Mouse (Mus musculus) spleen, adult 12 weeks (tissue): ENCODE data around the gene Zfp691.

Experiments used
- DNase-seq: peaks from one replicate; pipeline ENCODE4 v3.0.0; 2022; ENCODE audit warnings: low spot score

Gene Zfp691

DNA sequence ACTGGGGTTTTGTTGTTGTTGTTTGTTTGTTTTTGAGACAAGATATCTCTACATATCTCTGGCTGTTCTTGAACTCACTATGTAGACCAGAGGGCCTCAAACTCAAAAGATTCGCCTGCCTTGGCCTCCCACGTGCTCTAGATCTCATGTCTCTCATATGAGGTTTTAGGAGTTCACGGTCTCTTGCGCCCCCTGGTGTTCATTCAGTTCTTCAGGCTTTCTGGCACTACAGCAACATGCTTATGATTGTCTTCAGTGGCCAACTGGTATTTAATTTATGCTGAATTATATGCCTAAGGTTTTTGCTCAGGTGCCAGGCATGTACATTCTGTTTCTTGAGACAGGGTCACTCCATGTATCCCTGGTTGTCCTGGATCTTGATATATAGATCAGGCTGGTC is 6.3 kb downstream of the Zfp691 start:
- DNase-seq, result peak; percentile 67

DNA sequence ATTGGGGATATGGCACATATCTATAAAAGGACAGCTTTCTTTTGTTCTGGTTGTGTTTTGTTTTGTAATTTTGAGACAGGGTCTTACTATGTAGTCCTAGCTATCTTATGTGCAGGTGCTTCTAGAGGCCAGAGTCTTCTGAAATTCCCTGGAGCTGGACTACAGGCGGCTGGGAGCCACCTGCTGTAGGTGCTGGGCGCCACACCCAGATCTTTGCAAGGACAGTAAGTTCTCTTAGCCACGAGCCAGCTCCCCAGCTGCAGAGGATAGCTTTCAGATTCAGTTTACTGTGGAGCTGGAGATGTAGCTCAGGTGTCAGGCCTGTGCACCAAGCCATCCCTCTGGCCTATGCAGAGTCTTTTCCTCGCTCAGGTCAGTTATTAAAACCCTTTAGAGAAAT is 6.9 kb downstream of the Zfp691 start:
- DNase-seq, result no peak

DNA sequence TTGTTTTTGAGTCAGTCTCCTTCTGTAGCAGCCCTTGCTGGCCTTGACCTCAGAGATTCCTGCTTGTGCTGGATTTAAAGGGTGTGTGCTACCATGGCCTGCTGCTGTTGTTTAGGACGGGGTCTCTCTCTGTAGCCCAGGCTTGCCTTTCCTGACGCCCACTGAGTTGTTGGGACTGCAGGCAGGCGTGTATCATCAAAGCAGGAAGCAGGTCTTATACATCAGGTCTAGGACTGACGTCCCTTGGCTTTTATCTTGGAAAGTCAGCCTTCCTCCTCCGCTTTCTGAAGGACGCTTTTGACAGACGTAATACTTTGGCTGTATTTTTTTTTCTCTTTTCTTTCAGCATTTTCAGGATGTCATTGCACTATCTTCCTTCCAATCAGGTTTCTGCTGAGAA is 8.1 kb downstream of the Zfp691 start:
- DNase-seq, result no peak

DNA sequence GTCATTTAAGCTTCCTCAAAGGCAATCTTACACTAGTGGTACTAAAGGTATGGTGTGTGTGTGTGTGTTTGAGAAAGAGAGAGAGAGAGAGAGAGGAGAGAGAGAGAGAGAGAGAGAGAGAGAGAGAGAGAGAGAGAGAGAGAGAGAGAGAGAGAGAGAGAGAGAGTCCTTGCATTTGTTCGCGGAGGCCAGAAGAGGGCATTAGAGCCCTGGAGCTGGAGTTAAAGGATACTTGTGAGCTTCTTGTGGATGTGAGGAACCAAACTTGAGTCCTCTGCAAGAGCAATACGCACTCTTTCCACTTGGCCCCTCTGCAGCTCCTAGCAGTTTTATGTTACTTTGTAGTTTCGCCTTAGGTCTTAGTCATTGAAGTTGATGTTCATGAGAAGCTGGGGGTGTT is 11.0 kb downstream of the Zfp691 start:
- no peak for DNase-seq

DNA sequence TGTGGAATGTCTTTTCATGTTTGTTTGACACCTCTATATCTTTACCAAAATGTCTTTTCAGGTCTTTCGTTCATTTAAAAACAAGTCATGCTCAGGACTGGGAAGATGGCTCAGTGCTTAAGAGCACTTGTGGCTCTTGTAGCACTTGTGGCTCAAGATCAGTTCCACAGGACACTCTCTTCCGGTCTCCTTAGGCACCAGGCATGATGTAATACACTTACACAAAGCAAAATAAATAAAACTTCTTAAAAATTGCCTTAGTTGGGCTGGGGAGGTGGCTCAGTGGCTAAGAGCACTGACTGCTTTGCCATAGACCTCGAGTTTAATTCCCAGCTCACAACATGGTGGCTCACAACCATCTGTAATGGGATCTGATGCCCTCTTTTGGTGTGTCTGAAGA is 12.6 kb downstream of the Zfp691 start:
- DNase-seq, result no peak

DNA sequence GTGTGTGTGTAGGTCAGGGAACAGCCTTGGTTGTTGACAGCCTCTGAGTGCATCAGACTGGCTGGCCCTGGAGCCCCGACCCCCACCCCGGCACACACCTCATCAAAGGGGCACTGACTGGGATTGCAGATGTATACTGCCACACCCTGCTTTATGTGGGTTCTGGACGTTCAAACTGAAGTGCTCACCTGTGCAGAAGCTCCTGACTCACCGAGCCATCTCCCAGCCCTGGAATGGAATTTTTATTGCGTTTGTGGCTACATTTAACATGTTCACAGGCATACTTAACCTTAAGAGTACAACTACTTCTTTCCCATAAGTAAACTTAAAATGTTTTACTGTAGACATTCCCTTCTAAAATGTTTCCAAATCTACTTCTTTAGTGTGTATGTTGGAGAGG is 16.1 kb downstream of the Zfp691 start:
- no peak for DNase-seq

DNA sequence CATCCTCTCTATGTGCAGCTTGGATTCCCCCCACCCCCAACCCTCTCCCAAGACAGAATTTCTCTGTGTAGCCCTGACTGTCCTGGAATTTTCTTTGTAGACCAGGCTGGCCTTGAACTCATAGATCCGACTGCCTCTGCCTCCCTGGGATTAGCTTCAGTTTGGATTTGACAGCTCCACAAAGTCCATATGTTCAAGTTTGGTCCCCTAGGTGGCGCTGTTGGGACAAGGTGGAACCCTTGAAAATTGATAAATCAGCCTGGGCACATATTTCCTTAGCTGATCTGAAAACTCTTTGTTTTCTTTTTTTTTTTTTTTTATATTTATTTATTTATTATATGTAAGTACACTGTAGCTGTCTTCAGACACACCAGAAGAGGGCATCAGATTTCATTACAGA is 16.8 kb downstream of the Zfp691 start:
- peak; percentile 54 for DNase-seq

DNA sequence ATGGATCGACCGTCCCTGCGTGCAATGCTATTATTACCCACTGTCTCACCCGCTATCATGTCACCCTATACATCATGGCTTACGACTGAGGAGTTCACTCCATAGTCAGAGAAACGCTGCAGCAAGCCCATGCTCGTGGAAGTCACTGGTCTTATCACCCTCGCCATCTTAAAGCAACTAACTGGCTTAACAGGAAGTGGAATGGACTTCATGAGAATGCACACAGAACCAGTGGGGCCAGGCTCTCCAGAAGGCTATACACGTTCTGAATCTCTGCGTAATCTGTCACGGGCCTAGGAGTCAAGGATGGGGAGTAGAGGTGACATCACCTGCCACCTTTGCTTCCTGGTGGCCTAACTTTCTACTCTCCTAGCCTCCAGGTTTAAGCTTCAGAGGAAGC is 25.3 kb downstream of the Zfp691 start:
- DNase-seq, result no peak

DNA sequence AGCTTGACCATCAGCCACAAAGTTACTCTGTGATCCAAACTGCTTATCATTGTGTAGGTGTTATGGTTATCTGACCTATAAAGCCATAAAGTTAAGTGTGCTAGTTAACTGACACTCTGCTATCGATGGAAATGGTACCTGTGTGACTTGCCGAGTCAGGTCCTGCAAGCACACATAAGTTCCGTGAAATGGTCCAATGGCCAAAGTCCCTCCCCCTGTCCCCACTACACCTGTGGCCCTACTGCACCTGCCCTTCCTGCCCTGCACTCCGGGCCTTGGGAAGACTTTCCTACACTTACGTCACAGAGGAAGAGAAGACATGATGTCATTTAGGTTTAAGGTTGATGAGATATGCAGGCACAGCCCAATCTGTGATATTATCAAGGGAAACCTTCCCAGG is 26.6 kb downstream of the Zfp691 start:
- DNase-seq, result no peak

DNA sequence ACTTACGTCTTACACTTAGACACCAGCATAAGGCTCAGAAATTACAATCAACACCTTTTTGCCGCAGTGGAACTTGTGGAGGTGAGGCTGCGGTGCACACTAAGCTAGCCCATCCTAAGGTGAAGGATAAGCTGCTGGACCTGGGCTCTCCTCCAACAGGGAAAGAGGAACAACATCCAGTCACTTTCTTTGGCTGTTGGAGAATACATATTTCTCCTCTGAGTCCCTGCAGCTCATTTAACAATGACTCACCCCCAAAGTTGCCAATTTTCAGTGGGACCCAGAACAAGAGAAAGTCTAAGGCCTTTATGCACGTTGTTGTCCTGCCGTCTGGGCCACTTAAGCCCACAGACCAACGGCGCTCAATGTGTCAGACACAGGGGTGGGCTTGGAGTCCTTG is 27.2 kb downstream of the Zfp691 start:
- no peak for DNase-seq

DNA sequence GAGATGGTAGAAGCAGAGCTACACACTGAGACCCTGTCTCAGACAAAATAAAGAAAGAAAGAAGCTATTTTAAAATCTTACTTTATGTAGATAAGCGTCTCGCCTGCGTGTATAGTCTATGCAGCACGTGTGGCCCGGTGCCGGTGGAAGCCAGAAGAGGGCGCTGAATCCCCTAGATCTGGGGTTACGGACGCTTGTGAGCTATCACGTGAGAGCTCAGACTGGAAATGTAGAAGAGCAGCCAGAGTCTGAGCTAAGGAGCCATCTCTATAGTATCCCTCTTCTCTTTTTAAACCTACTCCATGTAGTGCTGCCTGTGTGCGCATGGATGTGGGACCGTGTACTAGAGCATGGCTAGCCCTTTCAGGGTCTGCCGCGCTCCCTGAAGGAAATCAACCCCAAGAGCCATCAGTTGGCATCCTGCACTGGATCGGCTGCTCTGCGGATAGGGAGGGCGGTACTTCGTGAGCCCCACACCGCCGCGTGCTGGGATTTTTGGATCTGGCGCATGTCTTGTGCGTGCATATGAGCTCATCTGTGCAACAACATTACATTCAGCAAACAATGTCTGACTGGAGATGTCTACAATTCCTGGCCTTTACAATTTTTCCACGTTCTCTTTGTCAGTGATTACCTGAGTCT is 31.6 kb downstream of the Zfp691 start:
- no peak for DNase-seq

DNA sequence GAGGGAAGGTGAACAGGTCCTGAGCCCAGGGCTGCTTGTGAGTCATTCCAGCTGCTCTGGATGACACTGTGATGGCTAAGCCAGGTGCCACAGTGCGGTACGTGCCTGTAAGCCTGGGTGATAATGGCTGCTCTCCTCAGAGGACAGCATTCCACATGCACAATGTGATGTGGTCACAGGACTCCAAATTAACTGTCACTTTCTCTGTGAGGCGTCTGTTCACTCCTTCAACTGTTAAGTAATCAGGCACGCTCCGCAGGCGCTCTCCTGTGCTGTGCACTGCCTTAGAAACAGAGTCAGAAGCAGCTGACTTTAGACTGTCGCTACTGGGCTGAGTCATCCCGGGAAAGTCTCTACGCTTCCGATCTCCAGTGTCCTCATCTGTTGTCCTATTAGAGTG is 32.8 kb downstream of the Zfp691 start:
- no peak for DNase-seq

DNA sequence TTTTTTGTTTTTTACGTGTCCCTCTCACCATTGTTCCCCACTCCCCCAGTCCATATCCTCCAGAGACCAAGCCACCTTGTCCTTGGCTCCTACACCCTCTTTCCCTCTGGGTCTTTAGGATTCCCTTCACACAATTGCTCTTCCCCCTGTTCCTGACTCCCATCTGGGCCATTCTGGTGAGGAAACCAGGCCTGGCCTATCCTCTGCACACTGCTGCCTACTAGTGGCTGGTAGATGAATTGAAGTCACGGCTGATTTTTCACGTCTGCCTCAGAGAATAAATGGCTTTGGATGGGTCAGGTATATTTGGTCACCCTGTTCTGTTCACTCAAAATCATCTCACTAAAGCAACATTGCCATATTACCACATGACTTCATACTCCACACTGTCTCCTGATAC is 33.9 kb downstream of the Zfp691 start:
- DNase-seq, result no peak

DNA sequence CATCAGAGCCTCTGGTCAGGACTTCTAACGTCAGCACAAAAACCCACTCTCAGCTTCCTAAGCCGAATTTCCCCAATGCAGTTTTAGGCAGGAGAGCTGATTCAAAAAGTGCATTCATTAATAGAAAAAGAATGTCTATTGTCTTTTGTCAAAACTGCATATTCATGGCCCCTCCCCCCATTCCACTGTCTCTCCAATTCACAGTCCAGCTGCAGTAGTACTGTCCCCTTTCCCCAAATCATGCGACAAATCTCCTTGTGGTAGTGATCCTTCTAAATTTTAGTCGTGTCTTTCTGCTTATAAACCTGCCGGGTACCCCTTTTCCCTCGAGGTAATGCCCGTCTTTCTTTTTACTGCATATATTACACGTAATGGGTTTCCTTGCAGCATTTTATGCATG is 35.2 kb downstream of the Zfp691 start:
- DNase-seq, result no peak

DNA sequence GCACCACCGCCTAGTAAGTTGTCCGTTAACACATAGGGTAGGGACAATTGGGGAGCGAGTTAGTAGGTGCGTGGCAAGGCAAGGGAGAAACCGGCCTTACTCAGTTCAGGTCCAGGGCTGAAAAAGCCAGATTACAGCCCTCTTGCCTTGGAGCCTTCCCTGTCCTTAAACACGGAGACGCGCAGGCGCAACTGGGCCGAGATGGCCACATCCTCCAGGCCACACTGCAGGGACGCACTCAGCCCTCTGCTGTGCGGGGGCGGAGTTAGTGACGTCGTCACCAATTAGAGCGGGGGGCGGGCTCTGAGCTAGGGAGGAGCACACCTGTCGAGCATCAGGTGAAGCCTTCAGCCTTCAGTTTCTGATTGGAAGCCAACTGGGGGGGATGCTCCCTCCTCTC is 35.8 kb downstream of the Zfp691 start:
- DNase-seq, result no peak

DNA sequence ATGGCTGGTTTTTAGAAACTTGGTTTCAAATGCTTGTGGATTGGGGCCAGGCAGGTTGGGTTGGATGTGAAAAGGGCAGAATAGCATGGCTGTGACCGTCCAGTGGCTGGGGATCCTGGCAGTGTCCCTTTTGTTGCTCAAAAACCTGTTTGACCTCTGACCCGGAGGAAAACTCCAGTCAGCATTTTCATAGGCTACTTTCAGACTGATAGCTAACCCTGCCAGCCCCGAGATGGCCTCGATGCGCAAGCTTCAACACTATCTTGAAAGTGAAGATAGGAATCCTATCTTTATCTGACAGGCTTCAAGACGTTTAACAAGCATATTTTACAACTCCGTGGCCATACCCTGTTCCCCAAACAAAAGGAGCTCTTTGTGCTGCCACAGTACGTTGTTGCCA is 36.7 kb downstream of the Zfp691 start:
- no peak for DNase-seq

DNA sequence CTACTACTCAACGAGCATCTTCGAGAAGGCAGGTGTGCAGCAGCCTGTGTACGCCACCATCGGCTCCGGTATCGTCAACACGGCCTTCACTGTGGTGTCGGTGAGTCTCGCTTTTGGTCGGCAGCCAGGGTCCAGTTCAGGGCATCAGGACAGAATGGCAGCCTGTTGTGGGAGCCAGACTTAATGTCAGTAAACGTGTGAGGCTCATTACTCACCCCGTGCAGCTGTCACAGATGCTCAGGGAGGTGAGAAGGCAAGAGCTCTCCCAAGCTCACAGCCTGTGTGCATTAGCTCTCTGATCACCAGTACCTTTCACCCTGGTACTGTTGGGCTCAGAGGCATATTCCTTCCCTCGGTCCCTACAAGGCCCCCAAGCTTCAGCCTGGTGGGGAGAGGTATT is 40.1 kb downstream of the Zfp691 start:
- no peak for DNase-seq

DNA sequence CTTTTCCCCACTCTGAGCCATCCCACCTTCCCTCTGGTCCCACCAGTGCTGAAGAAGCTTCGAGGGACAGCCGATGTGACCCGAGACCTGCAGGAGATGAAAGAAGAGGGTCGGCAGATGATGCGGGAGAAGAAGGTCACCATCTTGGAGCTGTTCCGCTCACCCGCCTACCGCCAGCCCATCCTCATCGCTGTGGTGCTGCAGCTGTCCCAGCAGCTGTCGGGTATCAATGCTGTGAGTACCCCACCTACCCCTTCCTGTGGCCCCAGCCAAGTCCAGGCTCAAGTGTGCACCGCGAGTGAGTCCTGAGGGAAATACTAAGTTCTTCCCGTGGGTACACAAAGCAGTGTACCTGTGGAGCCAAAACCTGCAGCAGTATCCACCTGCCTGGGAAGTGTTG is 40.7 kb downstream of the Zfp691 start:
- DNase-seq, result no peak

DNA sequence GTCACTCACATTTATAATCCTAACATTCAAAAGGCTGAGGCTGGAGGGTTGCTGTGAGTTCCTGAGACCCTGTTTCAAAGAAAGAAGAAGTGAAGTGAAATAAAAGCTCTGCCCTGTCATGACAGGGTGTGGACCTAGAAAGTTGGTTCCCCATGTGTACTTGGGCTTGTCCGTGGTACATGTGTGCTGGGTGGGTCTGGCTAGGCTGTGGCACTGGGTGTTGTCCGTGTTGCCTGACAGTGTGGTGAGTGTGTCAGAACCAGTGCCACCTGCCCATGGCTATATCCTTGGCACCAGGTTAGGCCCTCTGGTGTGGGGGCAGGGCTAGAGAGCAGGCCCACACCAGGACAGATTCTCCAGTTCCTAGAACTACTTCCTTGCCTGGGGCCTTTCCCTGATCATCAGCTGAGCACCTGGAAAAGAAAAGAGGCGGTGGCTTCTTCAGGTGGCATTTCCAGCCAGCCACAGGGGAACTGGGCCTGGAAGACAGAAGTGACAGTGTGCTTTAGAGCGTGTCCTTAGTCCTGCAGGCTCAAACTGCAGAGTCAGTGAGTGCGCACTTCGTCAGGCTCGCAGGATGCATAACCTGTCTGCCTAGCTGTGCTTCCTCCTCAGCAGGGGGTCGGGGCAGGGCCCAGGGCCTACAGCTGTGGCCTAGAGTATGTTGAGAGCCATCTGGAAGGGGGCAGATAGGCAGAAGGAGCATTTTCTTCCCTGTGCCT is 42.6 kb downstream of the Zfp691 start:
- no peak for DNase-seq

DNA sequence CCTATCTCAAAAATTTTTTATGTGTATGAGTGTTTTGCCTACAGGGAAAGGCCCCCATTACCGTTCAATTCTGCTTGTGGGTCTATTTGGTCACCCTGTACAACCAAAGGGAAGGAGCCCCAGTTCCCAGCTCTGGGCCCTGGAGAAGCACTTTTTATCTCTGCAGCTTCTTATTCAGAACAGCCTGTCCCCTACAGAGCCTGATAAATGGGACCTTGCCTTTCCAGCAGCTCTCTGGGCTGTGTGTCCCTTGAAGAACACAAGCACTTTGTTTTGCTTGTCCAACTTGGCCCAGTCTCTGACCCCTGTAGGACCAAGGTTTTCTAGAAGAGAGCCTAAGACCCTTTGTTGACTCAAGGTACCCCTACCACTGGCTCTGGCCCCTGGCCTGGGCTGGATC is 44.9 kb downstream of the Zfp691 start:
- no peak for DNase-seq

DNA sequence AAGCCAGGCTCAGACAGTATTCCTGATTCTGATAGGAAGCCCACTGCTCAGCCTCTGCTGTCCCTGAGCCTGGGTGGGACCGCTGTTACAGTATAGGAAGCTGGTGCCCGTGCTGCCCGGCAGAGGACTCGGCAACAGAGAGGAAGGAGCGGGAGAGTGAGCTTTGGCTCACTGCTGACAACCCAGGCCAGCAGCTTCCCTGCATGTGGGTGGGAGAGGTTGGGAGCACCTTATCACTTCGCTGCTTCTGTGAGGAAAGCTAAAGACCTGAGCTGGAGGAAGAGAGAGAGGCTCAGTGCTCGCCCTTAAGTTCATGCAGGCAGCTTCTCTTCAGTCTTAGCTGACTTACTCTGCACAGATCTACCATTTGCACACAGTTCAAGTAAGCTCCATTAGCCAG is 45.4 kb downstream of the Zfp691 start:
- DNase-seq, result no peak

DNA sequence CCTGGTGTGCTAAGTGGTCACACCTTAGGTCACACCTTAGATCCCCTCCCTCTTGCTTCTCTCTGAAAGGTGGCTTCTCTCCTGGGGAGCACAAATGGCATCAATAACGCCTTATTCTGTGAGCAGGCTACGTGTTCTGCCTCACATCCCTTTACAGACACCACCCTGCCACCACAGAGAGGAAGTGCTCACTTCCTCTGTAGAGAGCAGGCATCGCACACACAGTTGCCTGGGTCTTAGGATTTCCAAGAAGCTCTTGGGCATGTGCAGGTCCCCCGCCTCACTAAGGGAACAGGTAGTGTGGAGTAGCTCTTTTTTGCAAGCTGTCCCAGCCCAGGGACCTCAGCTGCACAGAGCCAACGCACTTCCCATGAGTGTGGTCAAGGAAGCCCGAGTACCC is 46.8 kb downstream of the Zfp691 start:
- peak; percentile 38 for DNase-seq

DNA sequence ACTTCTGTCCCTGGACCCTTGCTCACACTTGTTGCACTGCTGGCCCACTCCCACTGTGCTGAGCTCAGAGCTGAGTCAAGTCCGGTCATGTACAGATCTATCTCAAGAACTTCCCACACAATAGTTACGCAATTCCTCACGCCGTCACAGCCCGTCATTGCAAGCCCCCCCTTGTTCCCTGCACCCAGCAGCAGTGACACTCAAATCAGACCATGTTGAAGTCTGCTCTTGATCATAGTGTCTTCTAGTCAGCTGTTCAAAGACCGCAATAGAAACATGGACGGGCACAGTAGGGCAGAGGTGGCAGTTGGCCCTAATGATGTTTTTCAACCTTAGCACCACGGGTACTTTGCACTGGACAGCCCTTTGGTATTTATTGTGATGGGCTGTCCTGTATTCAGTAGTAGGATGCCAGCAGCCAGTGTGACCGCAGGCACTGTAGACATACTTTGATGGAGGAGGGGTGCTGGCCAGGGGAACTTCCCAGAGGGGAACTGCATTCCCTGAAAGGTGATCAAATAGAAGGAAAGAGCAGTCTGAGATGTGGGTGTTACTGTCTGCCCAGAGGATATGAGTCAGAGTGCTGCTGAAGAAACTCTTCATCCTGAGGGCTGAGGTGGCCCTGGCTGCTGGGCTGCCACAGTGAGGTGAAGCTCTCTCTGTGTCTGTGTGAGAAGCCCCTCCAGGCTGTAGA is 48.3 kb downstream of the Zfp691 start:
- DNase-seq, result no peak
